Mouse (Mus musculus) hindbrain, embryonic 12.5 days (tissue): ENCODE data around the gene Msrb3. TPM values are rescaled to one million over a fixed set of nuclear protein-coding genes. Genes with fewer than 3 reads are reported as not detected.

Source experiments
- ATAC-seq: fragments of 200-750 bp; cut with Nextera tagmentation; 2 replicates; pipeline ENCODE4 v1.8.0; 2017; ENCODE audit warnings: moderate TSS enrichment; ENCODE audit not compliant: low FRiP score
- H3K27ac ChIP-seq: fragments of 300-500 bp; sonication (generic); 2 replicates; pipeline ENCODE4 v1.5.1; 2016; ENCODE audit warnings: mild to moderate bottlenecking
- H3K27me3 ChIP-seq: fragments of 300-500 bp; sonication (generic); 2 replicates; pipeline ENCODE4 v1.6.1; 2016; ENCODE audit warnings: mild to moderate bottlenecking
- H3K36me3 ChIP-seq: fragments of 300-500 bp; sonication (generic); 2 replicates; pipeline ENCODE4 v1.6.1; 2016; ENCODE audit warnings: mild to moderate bottlenecking
- H3K4me1 ChIP-seq: fragments of 300-500 bp; sonication (generic); 2 replicates; pipeline ENCODE4 v1.6.1; 2016
- H3K4me2 ChIP-seq: fragments of 300-500 bp; sonication (generic); replicated peaks from 2 replicates; pipeline ENCODE4 v1.6.1; 2016; ENCODE audit warnings: mild to moderate bottlenecking
- H3K4me3 ChIP-seq: fragments of 300-500 bp; sonication (generic); 2 replicates; pipeline ENCODE4 v1.5.1; 2016; ENCODE audit warnings: mild to moderate bottlenecking
- H3K9ac ChIP-seq: fragments of 300-500 bp; sonication (generic); 2 replicates; pipeline ENCODE4 v1.6.1; 2016; ENCODE audit warnings: mild to moderate bottlenecking, moderate library complexity
- H3K9me3 ChIP-seq: fragments of 300-500 bp; sonication (generic); replicated peaks from 2 replicates; pipeline ENCODE4 v1.6.1; 2016; ENCODE audit warnings: mild to moderate bottlenecking
- WGBS: fragments of 180-500 bp; shearing (Covaris S2); methylation state at CpG from one replicate; pipeline ENCODE4 v1.1.7; 2016; 5-methylcytosine and 5-hydroxymethylcytosine counted together
- polyA plus RNA-seq: library from polyadenylated mRNA; unstranded; fragments of >200 nt; fragmentation: Nextera tagmentation; extraction: Ambion mirVana; gene quantifications from 2 replicates; pipeline ENCODE4 v1.2.1, GENCODE M21; 2016

Gene Msrb3
- polyA plus RNA-seq, 1 experiment from 2014 or later, result 6.3 TPM

GRCm38 (mm10) chr10:120893938-120894337, 5.0 kb downstream of the Msrb3 start:
- Histone ChIP-seq H3K4me1 (peaks cover 5% of the 10 kb centered on the region), H3K9me3 (peaks cover 6% of the 10 kb centered on the region; the same call in 1 of the 2 replicates), H3K4me3 (no peak overlapping the region), H3K9ac (no peak overlapping the region), H3K27me3 (peaks cover 12% of the 10 kb centered on the region), H3K4me2 (no peak overlapping the region), H3K36me3 (no peaks in the 10 kb centered on the region), H3K27ac (no peak overlapping the region)
- 83% methylated on average over 4 of the region's 4 CpGs for WGBS
- ATAC-seq, result no peak

- Histone ChIP-seq H3K4me3 (no peak overlapping the region), H3K27ac (no peak overlapping the region), H3K4me1 (peaks cover 3% of the 10 kb centered on the region; the same call in 1 of the 2 replicates), H3K27me3 (no peaks in the 10 kb centered on the region), H3K4me2 (no peak overlapping the region), H3K9me3 (peaks cover 6% of the 10 kb centered on the region; the same call in 1 of the 2 replicates), H3K9ac (no peak overlapping the region), H3K36me3 (no peaks in the 10 kb centered on the region)
- WGBS, result 97% methylated on average over 4 of the region's 4 CpGs
- no peak for ATAC-seq
Measured at GRCm38 (mm10) chr10:120891131-120891530, 7.8 kb downstream of the Msrb3 start.

- no peak overlapping the region for H3K9ac ChIP-seq
- ATAC-seq, result no peak
- no peaks in the 10 kb centered on the region for H3K4me1 ChIP-seq
- H3K9me3 ChIP-seq, result peaks cover 6% of the 10 kb centered on the region; the same call in 1 of the 2 replicates
- no peak overlapping the region for H3K4me2 ChIP-seq
- no peaks in the 10 kb centered on the region for H3K36me3 ChIP-seq
- no peak overlapping the region for H3K27ac ChIP-seq
- no peaks in the 10 kb centered on the region for H3K27me3 ChIP-seq
- H3K4me3 ChIP-seq, result no peak overlapping the region
- 91% methylated on average over 1 of the region's 1 CpGs for WGBS
Measured at GRCm38 (mm10) chr10:120890592-120890991, 8.3 kb downstream of the Msrb3 start.

GRCm38 (mm10) chr10:120888531-120888930, 10.4 kb downstream of the Msrb3 start:
- H3K4me1 ChIP-seq, result peaks cover 2% of the 10 kb centered on the region; the same call in 1 of the 2 replicates
- H3K4me2 ChIP-seq, result no peak overlapping the region
- no peak overlapping the region for H3K27ac ChIP-seq
- H3K9me3 ChIP-seq, result peaks cover 6% of the 10 kb centered on the region; the same call in 1 of the 2 replicates
- 91% methylated on average over 8 of the region's 8 CpGs for WGBS
- no peak overlapping the region for H3K9ac ChIP-seq
- no peak for ATAC-seq
- no peaks in the 10 kb centered on the region for H3K27me3 ChIP-seq
- H3K36me3 ChIP-seq, result no peaks in the 10 kb centered on the region; the same call in 1 of the 2 replicates
- no peak overlapping the region for H3K4me3 ChIP-seq

- Histone ChIP-seq H3K4me2 (no peak overlapping the region), H3K9me3 (no peaks in the 10 kb centered on the region), H3K9ac (no peak overlapping the region), H3K36me3 (no peaks in the 10 kb centered on the region; the same call in 1 of the 2 replicates), H3K4me3 (no peak overlapping the region), H3K27me3 (no peaks in the 10 kb centered on the region), H3K4me1 (peaks cover 15% of the 10 kb centered on the region), H3K27ac (no peak overlapping the region)
- 89% methylated on average over 14 of the region's 14 CpGs for WGBS
- no peak for ATAC-seq
Measured at GRCm38 (mm10) chr10:120884220-120884619, 14.7 kb downstream of the Msrb3 start.

GRCm38 (mm10) chr10:120883732-120884131, 15.2 kb downstream of the Msrb3 start:
- Histone ChIP-seq H3K9ac (no peak overlapping the region), H3K4me3 (0 out of 2 replicates have a peak overlapping the region, but pooled peaks have one; percentile 35), H3K27ac (peak overlapping the region; percentile 71), H3K4me2 (peak overlapping the region; percentile 78; the same call in 1 of the 2 replicates), H3K27me3 (no peaks in the 10 kb centered on the region), H3K9me3 (no peaks in the 10 kb centered on the region), H3K4me1 (peaks cover 15% of the 10 kb centered on the region), H3K36me3 (no peaks in the 10 kb centered on the region; the same call in 1 of the 2 replicates)
- no peak for ATAC-seq
- WGBS, result 60% methylated on average over 4 of the region's 4 CpGs

GRCm38 (mm10) chr10:120883069-120883415, 15.9 kb downstream of the Msrb3 start:
- peak overlapping the region; percentile 35 for H3K4me3 ChIP-seq
- no peaks in the 10 kb centered on the region for H3K27me3 ChIP-seq
- peak overlapping the region; percentile 71 for H3K27ac ChIP-seq
- WGBS, result 3% methylated on average over 7 of the region's 7 CpGs
- H3K36me3 ChIP-seq, result no peaks in the 10 kb centered on the region; the same call in 1 of the 2 replicates
- peaks cover 15% of the 10 kb centered on the region for H3K4me1 ChIP-seq
- peak overlapping the region; percentile 50; the same call in 1 of the 2 replicates for H3K9ac ChIP-seq
- peak overlapping the region; percentile 78 for H3K4me2 ChIP-seq
- H3K9me3 ChIP-seq, result no peaks in the 10 kb centered on the region
- ATAC-seq, result peak; percentile 67

GRCm38 (mm10) chr10:120882347-120883068, 16.4 kb downstream of the Msrb3 start:
- H3K4me2 ChIP-seq, result peak overlapping the region; percentile 78
- H3K9me3 ChIP-seq, result no peaks in the 10 kb centered on the region
- no peaks in the 10 kb centered on the region; the same call in 1 of the 2 replicates for H3K36me3 ChIP-seq
- H3K9ac ChIP-seq, result peak overlapping the region; percentile 50
- 13% methylated on average over 17 of the region's 17 CpGs for WGBS
- peak overlapping the region; percentile 35 for H3K4me3 ChIP-seq
- peak overlapping the region; percentile 71 for H3K27ac ChIP-seq
- H3K27me3 ChIP-seq, result no peaks in the 10 kb centered on the region
- ATAC-seq, result peak; percentile 97
- peaks cover 15% of the 10 kb centered on the region for H3K4me1 ChIP-seq

GRCm38 (mm10) chr10:120876549-120877270, 22.2 kb downstream of the Msrb3 start:
- Histone ChIP-seq H3K9me3 (no peaks in the 10 kb centered on the region), H3K4me3 (no peak overlapping the region), H3K36me3 (no peaks in the 10 kb centered on the region), H3K27me3 (no peaks in the 10 kb centered on the region), H3K4me2 (no peak overlapping the region), H3K4me1 (peaks cover 12% of the 10 kb centered on the region; the same call in 1 of the 2 replicates), H3K9ac (no peak overlapping the region), H3K27ac (no peak overlapping the region)
- ATAC-seq, result no peak
- 77% methylated on average over 20 of the region's 20 CpGs for WGBS

- Histone ChIP-seq H3K36me3 (no peaks in the 10 kb centered on the region), H3K9me3 (no peaks in the 10 kb centered on the region), H3K9ac (no peak overlapping the region), H3K4me3 (no peak overlapping the region), H3K27ac (no peak overlapping the region), H3K4me2 (peak overlapping the region; percentile 37), H3K27me3 (no peaks in the 10 kb centered on the region), H3K4me1 (peaks cover 12% of the 10 kb centered on the region; the same call in 1 of the 2 replicates)
- ATAC-seq, result peak; percentile 49; the same call in 1 of the 2 replicates
- WGBS, result 17% methylated on average over 26 of the region's 26 CpGs
Measured at GRCm38 (mm10) chr10:120875672-120876463, 23.0 kb downstream of the Msrb3 start.

- H3K9ac ChIP-seq, result no peak overlapping the region
Measured at GRCm38 (mm10) chr10:120874261-120874660, 24.6 kb downstream of the Msrb3 start.

More at GRCm38 (mm10) chr10:120874261-120874660, 24.6 kb downstream of the Msrb3 start:
- Histone ChIP-seq H3K4me1 (peaks cover 12% of the 10 kb centered on the region; the same call in 1 of the 2 replicates), H3K27me3 (no peaks in the 10 kb centered on the region), H3K4me2 (no peak overlapping the region), H3K27ac (no peak overlapping the region), H3K4me3 (no peak overlapping the region), H3K36me3 (no peaks in the 10 kb centered on the region), H3K9me3 (no peaks in the 10 kb centered on the region)
- WGBS, result 67% methylated on average over 12 of the region's 12 CpGs
- ATAC-seq, result no peak
